ENCODE assay signal across 13 mouse cellular contexts in the genomic region with DNA sequence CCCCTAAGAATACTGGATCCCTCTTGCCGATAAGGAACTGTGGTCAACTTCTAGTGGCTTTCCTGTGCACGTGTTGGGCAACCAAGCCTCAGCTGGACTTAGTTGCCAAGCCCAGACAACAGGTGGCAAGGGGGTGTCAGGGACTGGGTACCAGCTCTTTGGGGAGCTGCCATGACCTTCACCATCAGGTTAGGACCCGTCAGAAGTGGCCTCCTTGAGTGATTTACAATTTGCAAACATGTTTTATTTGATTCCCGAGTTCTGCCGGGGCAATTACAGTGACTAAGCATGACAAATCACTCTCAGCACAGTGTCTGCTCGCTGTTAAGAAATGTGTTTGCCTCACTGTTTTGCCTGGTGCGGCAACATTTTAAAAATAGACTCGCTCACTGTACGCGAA. TPM values are rescaled to one million over a fixed set of nuclear protein-coding genes. Genes with fewer than 3 reads are reported as not detected.
A peak's percentile ranks its signal among the peaks of the same experiment; 100 is the strongest.
DNase-seq lines count a peak whose midpoint lies in the region; ATAC-seq lines count a peak whose summit lies in the region.
"Had no signal": no experiment of that assay in that cellular context is flagged by ENCODE, and none has a peak within 500 bp of the region (broad histone marks: within the 10 kb centered on the region; RNA-seq: fewer than 3 reads in every experiment).

No protein-coding gene starts in this region.

- no peaks in the 10 kb centered on the region for H3K9me3 ChIP-seq in intestine, embryonic 16.5 days (ENCODE audit: control insufficient read depth, low read length)
- peaks cover 2% of the 10 kb centered on the region; the same call in 1 of the 2 replicates for H3K9me3 ChIP-seq in forebrain, embryonic 10.5 days
- H3K9me3 ChIP-seq: lung, embryonic 15.5 days; neural tube, embryonic 12.5 days had no signal

- H3K4me3 ChIP-seq in intestine, embryonic 16.5 days (ENCODE audit: low read length), result no peak overlapping the region
- no peak overlapping the region for H3K4me3 ChIP-seq in forebrain, embryonic 10.5 days
- H3K4me3 ChIP-seq: lung, embryonic 15.5 days; neural tube, embryonic 12.5 days had no signal

- ATAC-seq in intestine, embryonic 16.5 days, result peak; percentile 16; the same call in 1 of the 2 replicates

- H3K4me2 ChIP-seq in intestine, embryonic 16.5 days (ENCODE audit: low read depth, low read length), result no peak overlapping the region
- H3K4me2 ChIP-seq: lung, embryonic 15.5 days; neural tube, embryonic 12.5 days had no signal

- WGBS in intestine, embryonic 16.5 days, result 30% methylated on average over 10 of the region's 10 CpGs
- WGBS in forebrain, embryonic 10.5 days, result 87% methylated on average over 10 of the region's 10 CpGs

- no peaks in the 10 kb centered on the region for H3K36me3 ChIP-seq in intestine, embryonic 16.5 days (ENCODE audit: control insufficient read depth, insufficient read depth, low read length)
- no peaks in the 10 kb centered on the region for H3K36me3 ChIP-seq in forebrain, embryonic 10.5 days (replicated peaks)
- H3K36me3 ChIP-seq: lung, embryonic 15.5 days; neural tube, embryonic 12.5 days had no signal

- H3K9ac ChIP-seq in intestine, embryonic 16.5 days (ENCODE audit: low read depth, low read length), result no peak overlapping the region
- H3K9ac ChIP-seq: lung, embryonic 15.5 days; neural tube, embryonic 12.5 days had no signal

- peaks cover 48% of the 10 kb centered on the region for H3K4me1 ChIP-seq in intestine, embryonic 16.5 days (ENCODE audit: control insufficient read depth, insufficient read depth, low read length)
- H3K4me1 ChIP-seq in forebrain, embryonic 10.5 days, result peaks cover 5% of the 10 kb centered on the region

- no peaks in the 10 kb centered on the region; the same call in 1 of the 2 replicates for H3K27me3 ChIP-seq in intestine, embryonic 16.5 days (replicated peaks; ENCODE audit: control insufficient read depth, insufficient read depth, low read length)
- H3K27me3 ChIP-seq in forebrain, embryonic 10.5 days (ENCODE audit: poor library complexity, severe bottlenecking), result peaks cover 58% of the 10 kb centered on the region

- no peak overlapping the region for H3K27ac ChIP-seq in intestine, embryonic 16.5 days (ENCODE audit: low read length)
- H3K27ac ChIP-seq in forebrain, embryonic 10.5 days, result no peak overlapping the region
- H3K27ac ChIP-seq: lung, embryonic 15.5 days; neural tube, embryonic 12.5 days had no signal

- DNase-seq in heart, adult 11 months, result peak; percentile 88
- DNase-seq in heart, adult 9 months (ENCODE audit: low spot score in 2 of 2), result no peak
- DNase-seq in 3T3-L1 (ENCODE audit: low read depth, low spot score), result peak; percentile 60
- DNase-seq in adipocyte (ENCODE audit: low spot score), result peak; percentile 81
- no peak for DNase-seq in embryo, embryonic 10.5 days (ENCODE audit: low spot score)
- no peak for DNase-seq in thymus, postnatal 25 days
- DNase-seq in forebrain, embryonic 10.5 days (ENCODE audit: extremely low spot score, low spot score), result no peak
- DNase-seq: kidney, adult 8-10 months; right cerebral cortex, postnatal 25 days; thymus, adult 18-20 months had no signal

RNA-seq across cellular contexts. Expression of a gene that starts 7.9 kb away (rescaled TPM):
- 9.9 and 11.7 TPM in 2 replicates for polyA plus RNA-seq in intestine, embryonic 16.5 days (2015; fragmentation: Nextera tagmentation; extraction: Ambion mirVana)
- 0.23 and 0.40 TPM in 2 replicates for polyA plus RNA-seq in forebrain, embryonic 10.5 days (2016; fragmentation: Nextera tagmentation; extraction: Ambion mirVana)

RNA-seq across cellular contexts. Expression of a gene that starts 59.2 kb away (rescaled TPM):
- polyA plus RNA-seq in intestine, embryonic 16.5 days (2015; fragmentation: Nextera tagmentation; extraction: Ambion mirVana), result 0.99 and 1.2 TPM in 2 replicates
- 0.64 and 0.79 TPM in 2 replicates for polyA plus RNA-seq in forebrain, embryonic 10.5 days (2016; fragmentation: Nextera tagmentation; extraction: Ambion mirVana)

Comparison
In these comparisons a context has a peak if more than half of its experiments do, and no peak if none do; other contexts are left out.
1. DNase-seq: peak in heart, adult 11 months (single experiment), 3T3-L1 (single experiment) and adipocyte (single experiment); none in heart, adult 9 months (0 of 2), embryo, embryonic 10.5 days (single experiment), thymus, postnatal 25 days (single experiment) and forebrain, embryonic 10.5 days (single experiment).